Mouse (Mus musculus) midbrain, embryonic 15.5 days (tissue): ENCODE measurements at regions not wholly inside any gene's neighbourhood (a gene's known extent, or its start where the extent isn't known, plus 50 kb on each side); places are given as distances from the start of the nearest gene placed in this dataset.

Experiments used
- ATAC-seq: fragments of 200-750 bp; cut with Nextera tagmentation; replicated peaks from 2 replicates; pipeline ENCODE4 v1.8.0; 2017; ENCODE audit warnings: moderate TSS enrichment
- H3K27ac ChIP-seq: fragments of 300-500 bp; sonication (generic); 2 replicates; pipeline ENCODE4 v1.5.1; 2015; ENCODE audit warnings: mild to moderate bottlenecking, inconsistent platforms
- H3K27me3 ChIP-seq: fragments of 300-500 bp; sonication (generic); replicated peaks from 2 replicates; pipeline ENCODE4 v1.6.1; 2015; ENCODE audit warnings: inconsistent platforms
- H3K36me3 ChIP-seq: fragments of 300-500 bp; sonication (generic); replicated peaks from 2 replicates; pipeline ENCODE4 v1.6.1; 2015; ENCODE audit warnings: inconsistent platforms
- H3K4me1 ChIP-seq: fragments of 300-500 bp; sonication (generic); 2 replicates; pipeline ENCODE4 v1.6.1; 2015; ENCODE audit warnings: inconsistent platforms
- H3K4me2 ChIP-seq: fragments of 300-500 bp; sonication (generic); 2 replicates; pipeline ENCODE4 v1.6.1; 2015; ENCODE audit warnings: inconsistent platforms, mild to moderate bottlenecking, moderate library complexity
- H3K4me3 ChIP-seq: fragments of 300-500 bp; sonication (generic); 2 replicates; pipeline ENCODE4 v1.5.1; 2015; ENCODE audit warnings: mild to moderate bottlenecking, inconsistent platforms
- H3K9ac ChIP-seq: fragments of 300-500 bp; sonication (generic); 2 replicates; pipeline ENCODE4 v1.6.1; 2015; ENCODE audit warnings: mild to moderate bottlenecking, inconsistent platforms
- H3K9me3 ChIP-seq: fragments of 300-500 bp; sonication (generic); 2 replicates; pipeline ENCODE4 v1.6.1; 2016; ENCODE audit warnings: inconsistent platforms
- WGBS: fragments of 180-500 bp; shearing (Covaris S2); methylation state at CpG from one replicate; pipeline ENCODE4 v1.1.7; 2015; ENCODE audit warnings: mixed read lengths; 5-methylcytosine and 5-hydroxymethylcytosine counted together

- no peaks in the 10 kb centered on the region for H3K36me3 ChIP-seq
- WGBS, result 87% methylated on average over 9 of the region's 9 CpGs
- ATAC-seq, result no peak
These were observed 905.7 kb upstream of the Car8 start for GRCm38 (mm10) chr4:9144226-9145215.

DNA sequence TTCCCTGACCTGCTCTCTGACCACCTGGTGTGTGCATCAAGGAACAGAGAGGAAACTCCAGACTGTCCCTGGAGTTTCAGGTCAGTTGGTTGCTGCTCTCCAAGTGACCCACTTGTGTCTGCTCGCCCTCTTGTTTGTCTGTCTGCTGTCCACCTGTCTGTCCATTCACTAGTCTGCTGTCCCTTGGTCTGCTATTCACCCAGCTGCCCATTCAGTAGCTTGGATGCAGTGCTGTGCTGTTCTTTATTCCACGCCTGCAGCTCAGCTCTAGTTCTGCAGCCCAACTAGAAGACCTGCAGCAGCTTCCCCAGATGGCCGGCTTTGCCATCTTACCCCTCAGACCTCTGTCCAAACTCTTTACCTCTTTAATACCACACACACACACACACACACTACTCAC is 904.2 kb upstream of the Car8 start:
- no peaks in the 10 kb centered on the region for H3K27me3 ChIP-seq
- no peaks in the 10 kb centered on the region for H3K36me3 ChIP-seq
- no peak overlapping the region for H3K4me3 ChIP-seq
- H3K27ac ChIP-seq, result no peak overlapping the region
- no peak for ATAC-seq
- no peak overlapping the region for H3K9ac ChIP-seq
- no peak overlapping the region for H3K4me2 ChIP-seq
- WGBS, result 79% methylated on average over 3 of the region's 3 CpGs
- peaks cover 9% of the 10 kb centered on the region for H3K4me1 ChIP-seq
- no peaks in the 10 kb centered on the region for H3K9me3 ChIP-seq

More at GRCm38 (mm10) chr4:9144226-9145215, 905.7 kb upstream of the Car8 start:
- H3K4me1 ChIP-seq, result peaks cover 11% of the 10 kb centered on the region
- no peak overlapping the region for H3K27ac ChIP-seq
- no peak overlapping the region for H3K9ac ChIP-seq
- no peaks in the 10 kb centered on the region for H3K9me3 ChIP-seq
- no peak overlapping the region for H3K4me2 ChIP-seq
- no peaks in the 10 kb centered on the region for H3K27me3 ChIP-seq
- no peak overlapping the region for H3K4me3 ChIP-seq

- Histone ChIP-seq H3K27ac (no peak overlapping the region), H3K4me2 (no peak overlapping the region), H3K36me3 (no peaks in the 10 kb centered on the region), H3K4me3 (no peak overlapping the region), H3K9ac (no peak overlapping the region), H3K4me1 (peaks cover 2% of the 10 kb centered on the region), H3K9me3 (no peaks in the 10 kb centered on the region), H3K27me3 (no peaks in the 10 kb centered on the region)
- no peak for ATAC-seq
- 91% methylated on average over 16 of the region's 16 CpGs for WGBS
These were observed 903.3 kb upstream of the Car8 start for GRCm38 (mm10) chr4:9141946-9142683.

GRCm38 (mm10) chr4:9140691-9141090 is 901.9 kb upstream of the Car8 start:
- H3K4me1 ChIP-seq, result peaks cover 14% of the 10 kb centered on the region
- no peak overlapping the region for H3K9ac ChIP-seq
- H3K9me3 ChIP-seq, result no peaks in the 10 kb centered on the region
- no peak overlapping the region for H3K4me2 ChIP-seq
- no peaks in the 10 kb centered on the region for H3K36me3 ChIP-seq
- no peak for ATAC-seq
- no peak overlapping the region for H3K4me3 ChIP-seq
- 88% methylated on average over 3 of the region's 3 CpGs for WGBS
- no peak overlapping the region for H3K27ac ChIP-seq
- H3K27me3 ChIP-seq, result no peaks in the 10 kb centered on the region

GRCm38 (mm10) chr4:9136657-9137056 is 897.8 kb upstream of the Car8 start:
- Histone ChIP-seq H3K27ac (peak overlapping the region; percentile 84), H3K4me3 (no peak overlapping the region), H3K4me1 (peaks cover 14% of the 10 kb centered on the region), H3K9ac (no peak overlapping the region; the same call in 1 of the 2 replicates), H3K4me2 (peak overlapping the region; percentile 50), H3K36me3 (no peaks in the 10 kb centered on the region), H3K9me3 (no peaks in the 10 kb centered on the region), H3K27me3 (no peaks in the 10 kb centered on the region)
- peak; percentile 21; the same call in 1 of the 2 replicates for ATAC-seq
- 34% methylated on average over 13 of the region's 13 CpGs for WGBS

DNA sequence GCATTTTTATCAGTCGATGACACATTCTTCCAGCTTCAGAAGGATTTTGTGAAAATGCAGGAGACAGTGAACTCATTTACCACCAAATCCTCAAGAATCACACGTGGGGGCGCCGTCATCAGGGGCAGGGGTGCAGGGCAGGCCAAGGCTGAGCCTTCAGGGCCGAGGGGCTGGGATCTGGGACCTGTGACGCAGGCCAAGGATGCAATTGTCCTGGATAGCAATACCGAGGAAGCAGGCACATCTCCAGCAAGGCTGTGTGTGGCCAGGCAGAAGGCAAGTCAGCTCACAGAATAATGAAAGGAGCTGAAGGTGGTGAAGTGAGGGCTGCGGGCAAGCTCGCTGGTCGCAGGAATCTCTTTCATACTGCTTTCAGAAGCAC is 897.3 kb upstream of the Car8 start:
- Histone ChIP-seq H3K4me2 (peak overlapping the region; percentile 50), H3K27me3 (no peaks in the 10 kb centered on the region), H3K4me3 (peak overlapping the region; percentile 19), H3K4me1 (peaks cover 14% of the 10 kb centered on the region), H3K27ac (peak overlapping the region; percentile 84), H3K9me3 (no peaks in the 10 kb centered on the region), H3K36me3 (no peaks in the 10 kb centered on the region), H3K9ac (peak overlapping the region; percentile 29)
- 8% methylated on average over 10 of the region's 10 CpGs for WGBS
- peak; percentile 91 for ATAC-seq

- peak overlapping the region; percentile 19 for H3K4me3 ChIP-seq
- no peaks in the 10 kb centered on the region for H3K36me3 ChIP-seq
- H3K27ac ChIP-seq, result peak overlapping the region; percentile 84
- peak overlapping the region; percentile 29; the same call in 1 of the 2 replicates for H3K9ac ChIP-seq
- peak overlapping the region; percentile 50 for H3K4me2 ChIP-seq
- peaks cover 14% of the 10 kb centered on the region for H3K4me1 ChIP-seq
- 10% methylated on average over 21 of the region's 21 CpGs for WGBS
- ATAC-seq, result peak; percentile 94
- H3K27me3 ChIP-seq, result no peaks in the 10 kb centered on the region
- H3K9me3 ChIP-seq, result no peaks in the 10 kb centered on the region
These were observed 896.8 kb upstream of the Car8 start for GRCm38 (mm10) chr4:9135481-9136187.

DNA sequence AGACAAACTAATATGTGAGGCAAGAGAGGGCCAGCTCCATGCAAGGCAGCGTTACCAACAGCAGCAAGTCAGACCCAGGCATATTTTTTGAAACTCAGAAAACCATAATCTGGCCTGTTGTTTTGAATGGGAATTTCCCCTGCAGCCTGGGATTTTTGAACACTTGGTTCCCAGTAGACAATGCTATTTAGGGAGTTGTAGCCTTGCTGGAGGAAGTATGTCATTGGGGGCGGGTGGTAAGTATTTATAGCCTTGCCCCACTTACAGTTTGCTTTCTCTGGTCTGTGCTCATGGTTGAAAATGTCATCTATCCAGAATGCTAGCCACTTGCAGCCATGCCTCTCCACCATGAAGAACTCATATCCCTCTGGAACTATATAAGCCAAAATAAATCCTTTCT is 894.9 kb upstream of the Car8 start:
- 87% methylated on average over 2 of the region's 2 CpGs for WGBS
- no peak overlapping the region for H3K9ac ChIP-seq
- no peak for ATAC-seq
- H3K4me1 ChIP-seq, result peaks cover 14% of the 10 kb centered on the region
- no peaks in the 10 kb centered on the region for H3K27me3 ChIP-seq
- H3K9me3 ChIP-seq, result no peaks in the 10 kb centered on the region
- H3K4me3 ChIP-seq, result no peak overlapping the region
- H3K27ac ChIP-seq, result no peak overlapping the region
- no peak overlapping the region for H3K4me2 ChIP-seq
- no peaks in the 10 kb centered on the region for H3K36me3 ChIP-seq

DNA sequence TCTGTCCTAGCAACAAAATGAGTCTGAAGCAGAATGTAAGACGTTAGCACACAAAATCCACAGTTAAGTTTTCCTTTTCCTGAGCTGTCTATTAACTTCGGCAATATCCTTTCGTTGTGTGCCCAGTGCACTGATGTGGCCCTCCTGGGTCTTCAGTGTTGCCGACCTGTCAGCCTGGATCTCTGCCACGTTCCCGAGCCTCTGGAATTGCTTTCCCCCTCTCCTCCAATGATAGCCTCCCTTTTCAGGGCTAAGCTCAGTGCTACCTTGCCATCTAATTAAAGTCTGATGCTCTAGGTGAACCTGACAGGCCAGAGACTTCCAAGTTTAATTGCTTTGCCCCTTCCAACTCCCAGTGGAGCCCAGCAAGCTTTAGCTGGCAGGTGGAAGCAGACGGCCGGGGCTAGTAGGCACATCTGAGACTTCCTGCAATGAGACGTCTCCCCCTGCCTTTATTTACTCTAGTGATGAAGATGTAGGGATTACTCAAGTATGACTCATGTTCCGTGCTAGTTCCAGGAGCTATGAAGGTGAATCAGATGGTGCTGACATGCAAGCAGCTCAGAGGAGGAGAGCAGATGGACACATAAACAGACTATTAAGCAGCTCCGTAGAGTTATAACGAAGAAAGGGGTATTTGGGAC is 894.3 kb upstream of the Car8 start:
- no peaks in the 10 kb centered on the region for H3K27me3 ChIP-seq
- H3K27ac ChIP-seq, result no peak overlapping the region
- H3K4me3 ChIP-seq, result no peak overlapping the region
- no peak; the same call in 1 of the 2 replicates for ATAC-seq
- 52% methylated on average over 12 of the region's 12 CpGs for WGBS
- H3K4me1 ChIP-seq, result peaks cover 14% of the 10 kb centered on the region
- H3K4me2 ChIP-seq, result no peak overlapping the region
- no peak overlapping the region for H3K9ac ChIP-seq
- no peaks in the 10 kb centered on the region for H3K9me3 ChIP-seq
- H3K36me3 ChIP-seq, result no peaks in the 10 kb centered on the region

DNA sequence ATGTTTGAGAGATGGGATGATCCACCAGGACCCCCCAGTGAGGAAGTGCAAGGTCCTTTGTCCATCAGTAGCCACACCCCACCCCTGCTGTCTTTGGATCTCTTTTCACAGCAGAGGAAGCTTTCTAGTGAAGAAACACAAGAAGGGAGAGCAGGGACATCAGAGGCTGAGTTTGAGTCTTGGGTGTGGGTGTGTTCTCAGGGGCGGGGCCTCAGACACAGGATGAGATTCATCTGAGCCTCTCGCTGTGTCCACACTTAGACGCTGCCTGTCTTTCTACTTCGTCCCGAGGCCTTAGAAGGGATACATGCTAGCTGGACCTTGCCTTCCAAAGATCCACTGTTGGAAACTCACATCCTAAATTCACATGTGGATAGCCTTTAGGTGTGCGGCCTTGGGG is 893.5 kb upstream of the Car8 start:
- Histone ChIP-seq H3K4me1 (peaks cover 14% of the 10 kb centered on the region), H3K4me2 (no peak overlapping the region), H3K9me3 (no peaks in the 10 kb centered on the region), H3K36me3 (no peaks in the 10 kb centered on the region), H3K27ac (no peak overlapping the region), H3K9ac (no peak overlapping the region), H3K27me3 (no peaks in the 10 kb centered on the region), H3K4me3 (no peak overlapping the region)
- WGBS, result 86% methylated on average over 6 of the region's 6 CpGs
- no peak for ATAC-seq

GRCm38 (mm10) chr4:9131610-9132009 is 892.8 kb upstream of the Car8 start:
- Histone ChIP-seq H3K4me3 (no peak overlapping the region), H3K27me3 (no peaks in the 10 kb centered on the region), H3K4me1 (peaks cover 7% of the 10 kb centered on the region), H3K9me3 (no peaks in the 10 kb centered on the region), H3K9ac (no peak overlapping the region), H3K4me2 (no peak overlapping the region), H3K36me3 (no peaks in the 10 kb centered on the region), H3K27ac (no peak overlapping the region)
- WGBS, result 78% methylated on average over 9 of the region's 9 CpGs
- no peak for ATAC-seq
